Comparison of ENCODE assay signal across 7 mouse cellular contexts in genomic region chr19:7058541-7058940, GRCm38 (mm10). TPM values are rescaled to one million over a fixed set of nuclear protein-coding genes. Genes with fewer than 3 reads are reported as not detected.
DNase-seq lines count a peak whose midpoint lies in the region; ATAC-seq and TF ChIP-seq lines count a peak whose summit lies in the region.

No protein-coding gene starts in this region.

- H3K4me1 ChIP-seq in hindbrain, embryonic 13.5 days (replicated peaks), result peaks cover 24% of the 10 kb centered on the region
- H3K4me1 ChIP-seq in hindbrain, embryonic 11.5 days (replicated peaks; ENCODE audit: control insufficient read depth, insufficient read depth, low read length), result peaks cover 6% of the 10 kb centered on the region
- H3K4me1 ChIP-seq in embryonic facial prominence, embryonic 10.5 days, result peaks cover 29% of the 10 kb centered on the region
- peaks cover 16% of the 10 kb centered on the region for H3K4me1 ChIP-seq in heart, postnatal 0 days (ENCODE audit: control insufficient read depth, insufficient read depth)
- H3K4me1 ChIP-seq in midbrain, embryonic 12.5 days, result peaks cover 22% of the 10 kb centered on the region

- no peak overlapping the region for H3K4me3 ChIP-seq in hindbrain, embryonic 13.5 days
- no peak overlapping the region for H3K4me3 ChIP-seq in hindbrain, embryonic 11.5 days (ENCODE audit: low read depth, low read length)
- peak overlapping the region; percentile 79; the same call in 1 of the 2 replicates for H3K4me3 ChIP-seq in embryonic facial prominence, embryonic 10.5 days
- H3K4me3 ChIP-seq in heart, postnatal 0 days (ENCODE audit: low read depth, low read length), result peak overlapping the region; percentile 68; the same call in 1 of the 2 replicates
- no peak overlapping the region for H3K4me3 ChIP-seq in midbrain, embryonic 12.5 days

- no peak overlapping the region for H3K27ac ChIP-seq in hindbrain, embryonic 13.5 days
- H3K27ac ChIP-seq in hindbrain, embryonic 11.5 days (ENCODE audit: low read depth, low read length), result no peak overlapping the region
- H3K27ac ChIP-seq in embryonic facial prominence, embryonic 10.5 days (replicated peaks), result no peak overlapping the region
- H3K27ac ChIP-seq in heart, postnatal 0 days (ENCODE audit: low read depth), result peak overlapping the region; percentile 97
- H3K27ac ChIP-seq in midbrain, embryonic 12.5 days (replicated peaks), result 0 out of 2 replicates have a peak overlapping the region, but pooled peaks have one; percentile 25

- TF ChIP-seq CTCF in heart, postnatal 0 days (IDR thresholded peaks at IDR 0.05; ENCODE audit: low read depth), result no peak

- no peaks in the 10 kb centered on the region for H3K9me3 ChIP-seq in hindbrain, embryonic 13.5 days
- no peaks in the 10 kb centered on the region for H3K9me3 ChIP-seq in hindbrain, embryonic 11.5 days (ENCODE audit: control insufficient read depth, low read length)
- no peaks in the 10 kb centered on the region for H3K9me3 ChIP-seq in embryonic facial prominence, embryonic 10.5 days
- no peaks in the 10 kb centered on the region for H3K9me3 ChIP-seq in heart, postnatal 0 days (replicated peaks; ENCODE audit: control insufficient read depth, low read length)
- no peaks in the 10 kb centered on the region for H3K9me3 ChIP-seq in midbrain, embryonic 12.5 days

- no peaks in the 10 kb centered on the region for H3K36me3 ChIP-seq in hindbrain, embryonic 13.5 days
- H3K36me3 ChIP-seq in hindbrain, embryonic 11.5 days (ENCODE audit: control insufficient read depth, insufficient read depth, low read length), result no peaks in the 10 kb centered on the region
- no peaks in the 10 kb centered on the region for H3K36me3 ChIP-seq in embryonic facial prominence, embryonic 10.5 days (replicated peaks)
- H3K36me3 ChIP-seq in heart, postnatal 0 days (replicated peaks; ENCODE audit: control insufficient read depth, insufficient read depth, low read length), result no peaks in the 10 kb centered on the region
- H3K36me3 ChIP-seq in midbrain, embryonic 12.5 days, result no peaks in the 10 kb centered on the region

- no peak for ATAC-seq in hindbrain, embryonic 13.5 days (ENCODE audit: low FRiP score)
- no peak for ATAC-seq in hindbrain, embryonic 11.5 days (ENCODE audit: low FRiP score)
- no peak for ATAC-seq in heart, postnatal 0 days (ENCODE audit: insufficient read depth, low read depth)
- ATAC-seq in midbrain, embryonic 12.5 days (ENCODE audit: low FRiP score, low read depth), result no peak

- no peak for DNase-seq in hindbrain, embryonic 11.5 days (ENCODE audit: low spot score)
- DNase-seq in embryonic facial prominence, embryonic 10.5 days (ENCODE audit: low spot score), result no peak
- DNase-seq in heart, postnatal 0 days (ENCODE audit: low spot score), result no peak
- DNase-seq in cerebellum, postnatal 25 days, result no peak
- no peak for DNase-seq in frontal cortex, postnatal 10 days (ENCODE audit: low spot score in 2 of 2)

- peaks cover 66% of the 10 kb centered on the region for H3K27me3 ChIP-seq in hindbrain, embryonic 13.5 days
- H3K27me3 ChIP-seq in hindbrain, embryonic 11.5 days (ENCODE audit: control insufficient read depth, insufficient read depth, low read length), result peaks cover 16% of the 10 kb centered on the region
- H3K27me3 ChIP-seq in embryonic facial prominence, embryonic 10.5 days (replicated peaks; ENCODE audit: low read depth, poor library complexity, severe bottlenecking), result peaks cover 65% of the 10 kb centered on the region
- no peaks in the 10 kb centered on the region for H3K27me3 ChIP-seq in heart, postnatal 0 days (ENCODE audit: control insufficient read depth, insufficient read depth, low read length)
- peaks cover 40% of the 10 kb centered on the region for H3K27me3 ChIP-seq in midbrain, embryonic 12.5 days

- WGBS in hindbrain, embryonic 13.5 days, result 62% methylated on average over 6 of the region's 6 CpGs
- WGBS in hindbrain, embryonic 11.5 days, result 59% methylated on average over 6 of the region's 6 CpGs
- 51% methylated on average over 6 of the region's 6 CpGs for WGBS in embryonic facial prominence, embryonic 10.5 days
- 41% methylated on average over 6 of the region's 6 CpGs for WGBS in heart, postnatal 0 days
- 46% methylated on average over 6 of the region's 6 CpGs for WGBS in midbrain, embryonic 12.5 days

- TF ChIP-seq EP300 in heart, postnatal 0 days (IDR thresholded peaks at IDR 0.05; ENCODE audit: low read depth), result no peak

- no peak overlapping the region; the same call in 1 of the 2 replicates for H3K9ac ChIP-seq in hindbrain, embryonic 13.5 days
- no peak overlapping the region for H3K9ac ChIP-seq in hindbrain, embryonic 11.5 days (ENCODE audit: low read depth, low read length)
- H3K9ac ChIP-seq in heart, postnatal 0 days (replicated peaks; ENCODE audit: low read depth, low read length), result no peak overlapping the region
- no peak overlapping the region for H3K9ac ChIP-seq in midbrain, embryonic 12.5 days (replicated peaks)

- peak overlapping the region; percentile 100; the same call in 1 of the 2 replicates for H3K4me2 ChIP-seq in hindbrain, embryonic 13.5 days
- H3K4me2 ChIP-seq in hindbrain, embryonic 11.5 days (replicated peaks; ENCODE audit: low read depth, low read length), result no peak overlapping the region
- peak overlapping the region; percentile 99 for H3K4me2 ChIP-seq in heart, postnatal 0 days (ENCODE audit: low read depth, low read length)
- H3K4me2 ChIP-seq in midbrain, embryonic 12.5 days (replicated peaks), result peak overlapping the region; percentile 100; the same call in 1 of the 2 replicates

RNA-seq across cellular contexts. Expression of gene Macrod1, which starts 1.9 kb away (rescaled TPM):
- polyA plus RNA-seq in hindbrain, embryonic 13.5 days (2015; fragmentation: Nextera tagmentation; extraction: Ambion mirVana), result 4.2 and 5.3 TPM in 2 replicates
- polyA plus RNA-seq in hindbrain, embryonic 11.5 days (2014; fragmentation: Nextera tagmentation; extraction: Ambion mirVana), result 2.8 and 3.1 TPM in 2 replicates
- 5.0 and 5.4 TPM in 2 replicates for polyA plus RNA-seq in embryonic facial prominence, embryonic 10.5 days (2016; fragmentation: Nextera tagmentation; extraction: Ambion mirVana)
- 122 and 170 TPM in 2 replicates for total RNA-seq in heart, postnatal 0 days (2014; rRNA removed; ENCODE audit: low replicate concordance)
- 112 and 113 TPM in 2 replicates for polyA plus RNA-seq in heart, postnatal 0 days (2015; fragmentation: Nextera tagmentation; extraction: Ambion mirVana)
- polyA plus RNA-seq in midbrain, embryonic 12.5 days (2016; fragmentation: Nextera tagmentation; extraction: Ambion mirVana), result 3.0 and 3.3 TPM in 2 replicates

RNA-seq across cellular contexts. Expression of gene Stip1, which starts 18.8 kb away (rescaled TPM):
- 233 and 239 TPM in 2 replicates for polyA plus RNA-seq in hindbrain, embryonic 13.5 days (2015; fragmentation: Nextera tagmentation; extraction: Ambion mirVana)
- polyA plus RNA-seq in hindbrain, embryonic 11.5 days (2014; fragmentation: Nextera tagmentation; extraction: Ambion mirVana), result 376 and 390 TPM in 2 replicates
- polyA plus RNA-seq in embryonic facial prominence, embryonic 10.5 days (2016; fragmentation: Nextera tagmentation; extraction: Ambion mirVana), result 453 and 489 TPM in 2 replicates
- total RNA-seq in heart, postnatal 0 days (2014; rRNA removed; ENCODE audit: low replicate concordance), result 94.6 and 99.7 TPM in 2 replicates
- 98.3 and 98.5 TPM in 2 replicates for polyA plus RNA-seq in heart, postnatal 0 days (2015; fragmentation: Nextera tagmentation; extraction: Ambion mirVana)
- 315 and 316 TPM in 2 replicates for polyA plus RNA-seq in midbrain, embryonic 12.5 days (2016; fragmentation: Nextera tagmentation; extraction: Ambion mirVana)

RNA-seq across cellular contexts. Expression of gene Fermt3, which starts 39.3 kb away (rescaled TPM):
- 4.4 and 5.6 TPM in 2 replicates for polyA plus RNA-seq in hindbrain, embryonic 13.5 days (2015; fragmentation: Nextera tagmentation; extraction: Ambion mirVana)
- polyA plus RNA-seq in hindbrain, embryonic 11.5 days (2014; fragmentation: Nextera tagmentation; extraction: Ambion mirVana), result 7.3 and 7.6 TPM in 2 replicates
- 7.1 and 8.0 TPM in 2 replicates for polyA plus RNA-seq in embryonic facial prominence, embryonic 10.5 days (2016; fragmentation: Nextera tagmentation; extraction: Ambion mirVana)
- total RNA-seq in heart, postnatal 0 days (2014; rRNA removed; ENCODE audit: low replicate concordance), result 8.9 and 11.1 TPM in 2 replicates
- polyA plus RNA-seq in heart, postnatal 0 days (2015; fragmentation: Nextera tagmentation; extraction: Ambion mirVana), result 4.9 and 5.1 TPM in 2 replicates
- polyA plus RNA-seq in midbrain, embryonic 12.5 days (2016; fragmentation: Nextera tagmentation; extraction: Ambion mirVana), result 6.5 and 8.2 TPM in 2 replicates

RNA-seq across cellular contexts. Expression of gene Flrt1, which starts 47.0 kb away (rescaled TPM):
- polyA plus RNA-seq in hindbrain, embryonic 13.5 days (2015; fragmentation: Nextera tagmentation; extraction: Ambion mirVana), result 7.1 and 8.1 TPM in 2 replicates
- 4.6 and 5.6 TPM in 2 replicates for polyA plus RNA-seq in hindbrain, embryonic 11.5 days (2014; fragmentation: Nextera tagmentation; extraction: Ambion mirVana)
- 2.5 and 2.9 TPM in 2 replicates for polyA plus RNA-seq in embryonic facial prominence, embryonic 10.5 days (2016; fragmentation: Nextera tagmentation; extraction: Ambion mirVana)
- total RNA-seq in heart, postnatal 0 days (2014; rRNA removed; ENCODE audit: low replicate concordance), result 0.23 and 0.89 TPM in 2 replicates
- 1.0 TPM in 2 replicates for polyA plus RNA-seq in heart, postnatal 0 days (2015; fragmentation: Nextera tagmentation; extraction: Ambion mirVana)
- polyA plus RNA-seq in midbrain, embryonic 12.5 days (2016; fragmentation: Nextera tagmentation; extraction: Ambion mirVana), result 8.0 and 8.2 TPM in 2 replicates

Comparison
In these comparisons a context has a peak if more than half of its experiments do, and no peak if none do; other contexts are left out.
1. H3K27ac ChIP-seq: peak in heart, postnatal 0 days (single experiment) and midbrain, embryonic 12.5 days (single experiment); none in hindbrain, embryonic 13.5 days (single experiment), hindbrain, embryonic 11.5 days (single experiment) and embryonic facial prominence, embryonic 10.5 days (single experiment).
2. H3K4me3 ChIP-seq: peak in embryonic facial prominence, embryonic 10.5 days (single experiment) and heart, postnatal 0 days (single experiment); none in hindbrain, embryonic 13.5 days (single experiment), hindbrain, embryonic 11.5 days (single experiment) and midbrain, embryonic 12.5 days (single experiment).
3. RNA of gene Macrod1, which starts 1.9 kb away (polyA plus RNA-seq): 112 to 113 TPM in heart, postnatal 0 days; 4.2 to 5.3 TPM in hindbrain, embryonic 13.5 days, 5.0 to 5.4 TPM in embryonic facial prominence, embryonic 10.5 days, 3.0 to 3.3 TPM in midbrain, embryonic 12.5 days and 2.8 to 3.1 TPM in hindbrain, embryonic 11.5 days; every median in the first group is over 10 times any median in the second.